Mouse (Mus musculus): ENCODE results near the gene Ino80d. TPM values are rescaled to one million over a fixed set of nuclear protein-coding genes. Genes with fewer than 3 reads are reported as not detected.
"Not testable (repeated sequence)": the region's sequence is repeated elsewhere in the genome, so short reads cannot be mapped to it uniquely, and the experiment has no call there.

Gene Ino80d
- 10 to 100 TPM; 24.3 to 32.6 TPM for total RNA-seq (2021)
- long read RNA-seq, experiment 1, partial matches to known transcripts, result 0 of 15 reads
- long read RNA-seq, experiment 1, other reads (novel, unspliced or antisense), result 15 of 15 reads
- long read RNA-seq, experiment 2, partial matches to known transcripts, result 0 of 16 reads
- long read RNA-seq, experiment 2, other reads (novel, unspliced or antisense), result 16 of 16 reads

GRCm38 (mm10) chr1:63114136-63114781, at the start of gene Ino80d:
Gene Ino80d (minus strand): TSS chr1:63114667.
- DNase-seq, result peak; percentile 84

GRCm38 (mm10) chr1:63140231-63140630, 25.8 kb upstream of the Ino80d start:
- no peak for DNase-seq

GRCm38 (mm10) chr1:63138586-63138985, 24.1 kb upstream of the Ino80d start:
- DNase-seq, result not testable (repeated sequence)

GRCm38 (mm10) chr1:63137971-63138370, 23.5 kb upstream of the Ino80d start:
- DNase-seq, result no peak

GRCm38 (mm10) chr1:63134530-63134929, 20.1 kb upstream of the Ino80d start:
- DNase-seq, result no peak

- no peak for DNase-seq
These were observed 17.3 kb upstream of the Ino80d start for GRCm38 (mm10) chr1:63131766-63132165.

- no peak for DNase-seq
These were observed 16.4 kb upstream of the Ino80d start for GRCm38 (mm10) chr1:63130883-63131282.

GRCm38 (mm10) chr1:63129857-63130690, 15.6 kb upstream of the Ino80d start:
- DNase-seq, result no peak

- no peak for DNase-seq
These were observed 14.8 kb upstream of the Ino80d start for GRCm38 (mm10) chr1:63129273-63129672.

DNA sequence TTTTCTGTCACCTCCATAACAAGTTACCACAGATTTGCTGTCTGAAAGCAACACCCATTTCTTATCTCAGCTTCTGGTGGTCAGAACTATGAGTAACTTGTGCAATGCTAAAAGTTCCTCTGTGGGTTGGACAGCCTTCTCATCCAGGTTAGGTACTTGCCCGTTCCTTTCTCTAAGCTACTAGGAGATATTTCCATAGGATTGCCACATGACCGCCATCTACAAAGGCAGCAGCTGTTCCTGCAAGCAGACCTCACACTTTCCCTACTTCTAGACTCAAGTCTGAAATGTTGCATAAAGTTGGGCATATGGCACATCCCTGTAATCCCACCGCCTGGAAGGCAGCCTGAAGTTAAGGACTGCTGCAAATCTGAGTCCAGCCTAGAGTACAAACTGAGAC, 11.7 kb upstream of the Ino80d start:
- no peak for DNase-seq

DNA sequence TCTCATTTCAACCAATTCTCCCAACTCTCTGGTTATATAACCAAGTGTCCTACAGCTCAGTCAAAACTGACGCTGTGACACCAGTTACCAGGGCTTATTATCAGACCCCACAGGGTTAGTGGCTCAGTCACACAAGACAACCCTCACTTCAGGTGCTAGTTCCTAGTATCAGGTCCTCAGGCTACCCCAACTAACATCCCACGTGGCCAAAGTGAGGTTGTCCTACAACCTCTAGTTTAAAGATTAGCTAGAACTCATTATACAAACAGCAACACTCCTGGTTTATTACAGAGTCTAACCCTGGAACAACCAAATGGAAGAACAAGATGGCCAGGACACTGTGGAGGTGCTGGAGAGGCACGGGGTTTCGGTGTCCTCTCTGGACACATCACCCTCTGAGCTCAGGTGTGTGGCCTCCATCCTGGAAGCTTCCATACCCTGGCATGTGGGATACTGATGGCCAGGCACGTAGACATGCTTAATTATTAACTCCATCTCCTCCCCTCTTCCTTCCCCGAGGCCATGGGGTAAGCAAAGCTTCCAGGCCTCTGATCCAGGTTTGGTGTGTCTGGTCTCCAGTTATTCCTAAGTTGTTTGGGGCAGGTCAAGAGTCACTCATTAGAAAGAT, 9.5 kb upstream of the Ino80d start:
- DNase-seq, result no peak

DNA sequence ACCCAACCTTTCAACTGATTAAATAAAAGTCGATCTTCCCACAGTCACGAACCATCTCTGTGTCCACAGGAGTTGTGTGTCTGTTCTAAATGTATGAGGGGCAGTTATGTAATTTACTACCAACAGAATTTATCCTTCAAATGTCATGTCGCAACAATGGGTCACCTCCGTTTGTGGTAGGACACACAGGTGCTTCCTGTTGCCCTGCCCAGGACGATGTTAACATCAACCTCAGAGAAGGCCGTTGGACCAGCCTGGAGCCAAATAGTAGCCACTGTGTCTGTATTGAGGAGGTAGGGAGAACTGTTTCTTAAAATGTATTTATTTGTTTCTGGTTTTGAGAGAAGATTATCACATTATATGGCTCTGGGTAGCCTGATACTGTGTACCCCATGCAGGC, 7.5 kb upstream of the Ino80d start:
- no peak for DNase-seq

DNA sequence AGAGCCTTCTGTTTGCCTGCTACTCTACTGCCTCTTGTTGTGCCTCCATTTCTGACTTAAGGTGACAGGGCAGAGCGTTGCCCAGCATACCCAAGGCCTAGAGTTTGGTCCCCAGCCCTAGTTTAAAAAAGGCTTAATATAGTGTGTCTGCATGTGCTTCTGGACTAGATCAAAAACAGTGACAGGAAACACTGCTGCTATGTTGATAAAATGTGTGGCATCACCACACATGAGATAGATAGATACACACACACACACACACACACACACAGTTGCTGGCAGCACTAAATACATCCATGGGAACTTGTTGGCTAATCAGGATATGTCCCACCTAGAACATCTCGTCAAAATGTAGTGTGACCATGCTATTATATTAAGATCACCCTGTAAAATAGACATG, 5.9 kb upstream of the Ino80d start:
- no peak for DNase-seq

- no peak for DNase-seq
These were observed 5.2 kb upstream of the Ino80d start for GRCm38 (mm10) chr1:63119675-63120074.

GRCm38 (mm10) chr1:63115540-63115939, 1.1 kb upstream of the Ino80d start:
- no peak for DNase-seq

- no peak for DNase-seq
These were observed 629 bp upstream of the Ino80d start for GRCm38 (mm10) chr1:63115096-63115495.

DNA sequence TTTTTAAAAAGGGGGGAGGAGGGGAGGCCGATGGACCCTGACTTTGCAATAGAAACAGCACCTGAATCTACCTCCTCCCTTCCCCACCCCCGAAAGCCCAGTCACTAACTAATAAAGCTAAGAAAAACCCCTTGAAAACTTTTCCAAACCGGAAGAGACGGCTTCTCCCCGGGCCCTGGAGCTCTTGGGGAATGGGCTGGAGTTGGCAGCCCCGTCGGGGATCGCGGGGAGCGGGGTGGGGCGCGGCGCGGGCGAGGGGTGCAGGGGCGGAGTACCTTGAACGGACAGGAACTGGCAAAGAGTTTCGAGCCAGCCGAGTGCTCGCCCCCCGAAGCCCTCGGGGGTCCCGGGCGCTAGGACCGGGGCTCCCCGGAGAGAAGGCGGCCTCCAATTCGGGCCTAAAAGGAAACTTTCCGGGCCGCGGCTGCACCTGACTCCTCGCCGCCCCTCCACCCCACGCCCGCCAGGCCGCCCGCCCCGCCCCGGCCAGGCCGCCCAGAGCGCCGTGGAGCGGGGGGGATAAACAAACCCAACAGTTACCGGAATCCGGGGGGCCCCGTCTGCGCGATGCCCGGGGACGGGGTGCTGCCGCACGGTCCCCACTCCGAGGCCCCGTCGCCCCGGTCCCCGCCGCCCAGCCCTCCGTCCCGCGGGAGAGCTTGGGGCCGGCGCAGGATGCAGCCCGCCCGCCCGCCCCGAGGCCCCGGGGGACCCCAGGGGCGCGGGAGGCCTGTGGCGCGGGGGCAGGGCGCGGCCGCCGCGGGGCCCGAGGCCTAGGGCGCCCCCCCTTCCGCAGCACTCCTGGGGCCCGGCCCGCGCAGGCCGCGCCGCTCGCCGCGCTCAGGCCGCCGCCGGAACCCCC, 962 bp downstream of the Ino80d start:
- DNase-seq, result peak; percentile 78

- peak; percentile 56 for DNase-seq
These were observed 1.6 kb downstream of the Ino80d start for GRCm38 (mm10) chr1:63112865-63113261.

DNA sequence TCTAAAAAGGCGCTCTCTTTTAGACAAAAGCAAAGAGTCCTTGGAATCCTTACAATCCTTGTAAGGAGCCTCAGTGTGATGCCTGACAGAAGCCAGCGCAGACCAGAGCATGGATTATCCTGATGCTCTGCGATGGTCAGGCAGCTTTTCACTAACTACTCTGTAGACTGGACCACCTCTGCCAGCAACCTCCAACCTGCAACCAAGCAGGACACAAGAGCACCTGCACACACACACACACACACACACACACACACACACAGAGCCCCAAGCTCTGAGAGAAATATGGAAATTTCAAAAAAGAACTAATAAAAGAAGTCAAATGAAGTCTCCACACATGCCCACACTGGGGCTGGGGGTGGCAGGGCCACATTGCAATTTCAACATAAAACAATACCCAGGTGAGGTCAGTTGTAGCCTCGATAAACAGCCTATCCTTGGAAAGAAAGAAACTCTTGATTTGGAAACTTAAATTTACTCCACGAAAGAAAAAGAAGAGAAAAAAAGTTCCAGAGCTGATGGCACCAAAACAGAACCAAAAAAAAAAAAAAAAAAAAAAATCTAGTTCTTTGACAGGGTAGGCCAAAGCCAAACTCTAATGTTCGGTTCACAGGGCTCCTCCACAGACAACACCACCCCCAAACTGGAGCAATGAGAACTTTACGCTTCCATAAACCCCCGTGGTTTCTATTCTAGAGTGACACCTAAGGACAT, 2.2 kb downstream of the Ino80d start:
- no peak for DNase-seq

DNA sequence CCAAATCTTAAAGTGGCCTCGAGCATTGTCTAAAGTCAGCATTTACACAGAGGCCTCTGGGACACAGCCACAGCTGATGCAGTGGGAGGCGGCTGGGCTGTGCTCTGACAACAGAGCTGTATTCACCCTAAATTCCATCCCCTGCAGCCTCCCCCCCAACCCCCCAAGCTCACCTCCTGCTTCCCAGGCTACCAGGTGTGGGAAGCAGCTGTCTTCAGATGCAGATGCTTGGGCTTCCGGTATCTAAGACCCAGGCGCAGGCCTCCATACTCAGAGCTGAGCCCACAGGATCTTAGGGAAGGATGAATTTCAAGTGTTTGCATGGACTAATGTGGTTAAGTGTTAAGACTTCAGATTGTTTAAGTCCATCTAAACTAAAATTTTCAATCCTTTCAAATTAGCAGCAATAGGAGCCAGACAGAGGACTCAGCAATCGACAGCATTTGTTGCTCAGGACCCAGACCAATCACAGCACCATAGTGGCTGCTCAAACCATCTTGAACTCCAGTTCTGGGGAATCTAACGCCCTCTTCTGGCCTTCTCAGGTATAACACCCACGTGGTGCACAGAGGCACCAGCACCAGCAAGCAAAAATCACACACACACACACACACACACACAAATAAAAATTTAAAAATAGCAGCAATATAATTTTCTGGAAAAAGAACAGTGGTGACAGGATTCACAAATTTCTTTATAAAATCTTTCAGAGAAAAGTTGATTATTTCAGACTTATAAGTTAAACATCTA, 3.8 kb downstream of the Ino80d start:
- DNase-seq, result peak; percentile 52

Measured in adrenal gland, postnatal 10 days (tissue).